Mouse (Mus musculus): ENCODE data around the gene Tmcc3. TPM values are rescaled to one million over a fixed set of nuclear protein-coding genes. Genes with fewer than 3 reads are reported as not detected.

Gene Tmcc3
- 0.36 and 1.3 TPM in 2 replicates for total RNA-seq (2015; ENCODE audit: low replicate concordance)
- 0.45 and 1.0 TPM in 2 replicates for total RNA-seq (2017; ENCODE audit: low replicate concordance)

- ATAC-seq (replicated peaks; ENCODE audit: low FRiP score, poor library complexity, severe bottlenecking): no peak
Measured at GRCm38 (mm10) chr10:94311511-94312006, at the start of gene Tmcc3. TSS of gene Tmcc3 (plus strand) at chr10:94311949.

GRCm38 (mm10) chr10:94262646-94263045 is 49.1 kb upstream of the Tmcc3 start:
- ATAC-seq (replicated peaks; ENCODE audit: low FRiP score, poor library complexity, severe bottlenecking): no peak

GRCm38 (mm10) chr10:94263211-94263610 is 48.5 kb upstream of the Tmcc3 start:
- ATAC-seq (replicated peaks; ENCODE audit: low FRiP score, poor library complexity, severe bottlenecking): no peak

- no peak for ATAC-seq (replicated peaks; ENCODE audit: low FRiP score, poor library complexity, severe bottlenecking)
Measured at GRCm38 (mm10) chr10:94265656-94266542, 45.9 kb upstream of the Tmcc3 start.

GRCm38 (mm10) chr10:94275321-94275720 is 36.4 kb upstream of the Tmcc3 start:
- ATAC-seq (replicated peaks; ENCODE audit: low FRiP score, poor library complexity, severe bottlenecking): no peak

GRCm38 (mm10) chr10:94276511-94276910 is 35.2 kb upstream of the Tmcc3 start:
- ATAC-seq (replicated peaks; ENCODE audit: low FRiP score, poor library complexity, severe bottlenecking): no peak

GRCm38 (mm10) chr10:94282179-94282578 is 29.6 kb upstream of the Tmcc3 start:
- no peak for ATAC-seq (replicated peaks; ENCODE audit: low FRiP score, poor library complexity, severe bottlenecking)

- ATAC-seq (replicated peaks; ENCODE audit: low FRiP score, poor library complexity, severe bottlenecking): no peak
Measured at GRCm38 (mm10) chr10:94282797-94283196, 29.0 kb upstream of the Tmcc3 start.

GRCm38 (mm10) chr10:94294437-94294836 is 17.3 kb upstream of the Tmcc3 start:
- no peak for ATAC-seq (replicated peaks; ENCODE audit: low FRiP score, poor library complexity, severe bottlenecking)

GRCm38 (mm10) chr10:94294933-94295750 is 16.6 kb upstream of the Tmcc3 start:
- ATAC-seq (replicated peaks; ENCODE audit: low FRiP score, poor library complexity, severe bottlenecking): no peak

- no peak for ATAC-seq (replicated peaks; ENCODE audit: low FRiP score, poor library complexity, severe bottlenecking)
Measured at GRCm38 (mm10) chr10:94295923-94296605, 15.7 kb upstream of the Tmcc3 start.

- ATAC-seq (replicated peaks; ENCODE audit: low FRiP score, poor library complexity, severe bottlenecking): no peak
Measured at GRCm38 (mm10) chr10:94298471-94298870, 13.3 kb upstream of the Tmcc3 start, which contains the start of gene Gm4792. TSS of gene Gm4792 (minus strand) at chr10:94298703.

- ATAC-seq (replicated peaks; ENCODE audit: low FRiP score, poor library complexity, severe bottlenecking): no peak
Measured at GRCm38 (mm10) chr10:94299301-94299700, 12.4 kb upstream of the Tmcc3 start.

- ATAC-seq (replicated peaks; ENCODE audit: low FRiP score, poor library complexity, severe bottlenecking): no peak
Measured at GRCm38 (mm10) chr10:94304064-94304657, 7.6 kb upstream of the Tmcc3 start.

- ATAC-seq (replicated peaks; ENCODE audit: low FRiP score, poor library complexity, severe bottlenecking): no peak
Measured at GRCm38 (mm10) chr10:94305526-94305925, 6.2 kb upstream of the Tmcc3 start.

GRCm38 (mm10) chr10:94310499-94311267 is 1.1 kb upstream of the Tmcc3 start:
- no peak for ATAC-seq (replicated peaks; ENCODE audit: low FRiP score, poor library complexity, severe bottlenecking)

GRCm38 (mm10) chr10:94312007-94312715 is 412 bp downstream of the Tmcc3 start:
- ATAC-seq (replicated peaks; ENCODE audit: low FRiP score, poor library complexity, severe bottlenecking): peak; percentile 39; the same call in 1 of the 2 replicates

GRCm38 (mm10) chr10:94313146-94313545 is 1.4 kb downstream of the Tmcc3 start:
- no peak for ATAC-seq (replicated peaks; ENCODE audit: low FRiP score, poor library complexity, severe bottlenecking)
